Comparison of ENCODE assay signal across 9 mouse cellular contexts in the genomic region with DNA sequence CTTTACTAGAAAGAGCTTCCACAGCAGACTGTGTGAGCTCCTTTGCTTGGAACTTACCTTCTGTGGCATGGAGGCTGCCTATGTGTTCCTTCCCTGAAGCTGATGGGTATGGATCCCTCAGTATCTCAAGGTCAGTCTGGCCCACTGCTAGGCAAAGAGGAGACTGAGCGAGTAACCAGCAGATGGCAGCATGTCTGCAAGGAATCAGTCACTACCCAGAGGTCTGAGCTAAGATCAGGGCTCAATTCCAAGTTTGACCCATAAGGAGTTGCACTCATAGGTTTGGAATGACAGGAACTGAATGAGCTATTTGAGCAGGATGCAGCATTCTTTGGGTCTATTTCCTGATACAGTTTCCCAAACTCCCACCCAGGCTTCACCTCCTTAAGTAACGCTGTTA. TPM values are rescaled to one million over a fixed set of nuclear protein-coding genes. Genes with fewer than 3 reads are reported as not detected.
A peak's percentile ranks its signal among the peaks of the same experiment; 100 is the strongest.
DNase-seq lines count a peak whose midpoint lies in the region; ATAC-seq lines count a peak whose summit lies in the region.
"Had no signal": no experiment of that assay in that cellular context is flagged by ENCODE, and none has a peak within 500 bp of the region (broad histone marks: within the 10 kb centered on the region; RNA-seq: fewer than 3 reads in every experiment).

No protein-coding gene starts in this region.

- H3K36me3 ChIP-seq in midbrain, embryonic 10.5 days = no peaks in the 10 kb centered on the region
- H3K36me3 ChIP-seq in midbrain, embryonic 13.5 days = peaks cover 28% of the 10 kb centered on the region
- no peaks in the 10 kb centered on the region for H3K36me3 ChIP-seq in kidney, embryonic 14.5 days (ENCODE audit: control insufficient read depth, insufficient read depth, low read length)
- no peaks in the 10 kb centered on the region for H3K36me3 ChIP-seq in stomach, embryonic 16.5 days (ENCODE audit: control insufficient read depth, insufficient read depth, low read length)

- ATAC-seq in midbrain, embryonic 13.5 days = no peak
- ATAC-seq in kidney, embryonic 14.5 days (ENCODE audit: low FRiP score, low TSS enrichment) = peak; percentile 89
- peak; percentile 84; the same call in 1 of the 2 replicates for ATAC-seq in stomach, embryonic 16.5 days (ENCODE audit: insufficient read depth, low FRiP score)
- no peak for ATAC-seq in erythroblast, adult 5-6 weeks (replicated peaks; ENCODE audit: low FRiP score, poor library complexity, severe bottlenecking)

- no peaks in the 10 kb centered on the region for H3K27me3 ChIP-seq in midbrain, embryonic 10.5 days (ENCODE audit: low read depth, poor library complexity, severe bottlenecking)
- no peaks in the 10 kb centered on the region for H3K27me3 ChIP-seq in midbrain, embryonic 13.5 days
- no peaks in the 10 kb centered on the region for H3K27me3 ChIP-seq in kidney, embryonic 14.5 days (ENCODE audit: control insufficient read depth, insufficient read depth, low read length)
- no peaks in the 10 kb centered on the region for H3K27me3 ChIP-seq in stomach, embryonic 16.5 days (ENCODE audit: control insufficient read depth, insufficient read depth, low read length)

- DNase-seq in midbrain, embryonic 10.5 days (ENCODE audit: low spot score) = peak; percentile 39
- DNase-seq in cerebellum, postnatal 14 days = peak; percentile 64 to 73
- DNase-seq in gastrocnemius, postnatal 4 days (ENCODE audit: low spot score in 2 of 2) = peak; percentile 35 to 74
- DNase-seq in lung, postnatal 25 days (ENCODE audit: low spot score) = peak; percentile 88

- no peak overlapping the region for H3K9ac ChIP-seq in midbrain, embryonic 13.5 days (replicated peaks)
- no peak overlapping the region for H3K9ac ChIP-seq in kidney, embryonic 14.5 days (ENCODE audit: low read depth, low read length)
- no peak overlapping the region for H3K9ac ChIP-seq in stomach, embryonic 16.5 days (ENCODE audit: low read length)

- H3K4me1 ChIP-seq in midbrain, embryonic 10.5 days = no peaks in the 10 kb centered on the region
- no peaks in the 10 kb centered on the region for H3K4me1 ChIP-seq in midbrain, embryonic 13.5 days (replicated peaks)
- H3K4me1 ChIP-seq in kidney, embryonic 14.5 days (ENCODE audit: control insufficient read depth, insufficient read depth, low read length) = no peaks in the 10 kb centered on the region
- H3K4me1 ChIP-seq in stomach, embryonic 16.5 days (ENCODE audit: control insufficient read depth, insufficient read depth, low read length) = 0 out of 2 replicates have a peak, but pooled peaks cover 9% of the 10 kb centered on the region

- H3K4me2 ChIP-seq in midbrain, embryonic 13.5 days (replicated peaks) = no peak overlapping the region
- no peak overlapping the region for H3K4me2 ChIP-seq in kidney, embryonic 14.5 days (replicated peaks; ENCODE audit: low read depth, low read length)
- H3K4me2 ChIP-seq in stomach, embryonic 16.5 days (ENCODE audit: low read depth, low read length) = no peak overlapping the region

- H3K4me3 ChIP-seq in midbrain, embryonic 10.5 days = no peak overlapping the region
- H3K4me3 ChIP-seq in midbrain, embryonic 13.5 days (replicated peaks) = no peak overlapping the region
- H3K4me3 ChIP-seq in kidney, embryonic 14.5 days (ENCODE audit: low read length) = no peak overlapping the region
- no peak overlapping the region for H3K4me3 ChIP-seq in stomach, embryonic 16.5 days (replicated peaks; ENCODE audit: low read length)

- 49% methylated on average over 2 of the region's 2 CpGs for WGBS in midbrain, embryonic 10.5 days
- 53% methylated on average over 2 of the region's 2 CpGs for WGBS in midbrain, embryonic 13.5 days
- WGBS in kidney, embryonic 14.5 days = 35% methylated on average over 2 of the region's 2 CpGs
- 24% methylated on average over 2 of the region's 2 CpGs for WGBS in stomach, embryonic 16.5 days

- H3K9me3 ChIP-seq in midbrain, embryonic 10.5 days (replicated peaks) = no peaks in the 10 kb centered on the region
- H3K9me3 ChIP-seq in midbrain, embryonic 13.5 days = no peaks in the 10 kb centered on the region
- H3K9me3 ChIP-seq in kidney, embryonic 14.5 days (ENCODE audit: control insufficient read depth, low read length) = no peaks in the 10 kb centered on the region
- H3K9me3 ChIP-seq in stomach, embryonic 16.5 days (replicated peaks; ENCODE audit: control insufficient read depth, low read length) = no peaks in the 10 kb centered on the region

- H3K27ac ChIP-seq in midbrain, embryonic 10.5 days (replicated peaks) = no peak overlapping the region
- no peak overlapping the region for H3K27ac ChIP-seq in midbrain, embryonic 13.5 days
- H3K27ac ChIP-seq in kidney, embryonic 14.5 days (ENCODE audit: low read depth, low read length) = no peak overlapping the region
- H3K27ac ChIP-seq in stomach, embryonic 16.5 days (ENCODE audit: low read length) = no peak overlapping the region
- H3K27ac ChIP-seq: macrophage had no signal

RNA-seq across cellular contexts. Expression of gene Pxdn, which starts 30.4 kb away (rescaled TPM):
- 72.5 and 84.4 TPM in 2 replicates for polyA plus RNA-seq in midbrain, embryonic 10.5 days (2016; fragmentation: Nextera tagmentation; extraction: Ambion mirVana)
- polyA plus RNA-seq in midbrain, embryonic 13.5 days (2015; fragmentation: Nextera tagmentation; extraction: Ambion mirVana) = 43.2 and 48.0 TPM in 2 replicates
- 100 to 1,000 TPM; 150 to 160 TPM for total RNA-seq in gastrocnemius, postnatal 4 days (2021)
- 61.6 and 120 TPM in 2 replicates for polyA plus RNA-seq in kidney, embryonic 14.5 days (2014; fragmentation: Nextera tagmentation; extraction: Ambion mirVana)
- 93.0 and 99.3 TPM in 2 replicates for polyA plus RNA-seq in stomach, embryonic 16.5 days (2015; fragmentation: Nextera tagmentation; extraction: Ambion mirVana)
- total RNA-seq in erythroblast, adult 5-6 weeks (2015; ENCODE audit: low replicate concordance) = not detected in 2 replicates
- not detected in 2 replicates for total RNA-seq in erythroblast, adult 5-6 weeks (2017; ENCODE audit: low replicate concordance)
- polyA plus RNA-seq: macrophage had no signal

Comparison
In these comparisons a context has a peak if more than half of its experiments do, and no peak if none do; other contexts are left out.
1. ATAC-seq: peak in kidney, embryonic 14.5 days (single experiment) and stomach, embryonic 16.5 days (single experiment); none in midbrain, embryonic 13.5 days (single experiment) and erythroblast, adult 5-6 weeks (single experiment).
2. Peak in every context shown above with its lines, with median percentiles within 50 percentile points of each other: DNase-seq.